Mouse (Mus musculus): ENCODE data around the gene Zcchc14.
"Not testable (repeated sequence)": the region's sequence is repeated elsewhere in the genome, so short reads cannot be mapped to it uniquely, and the experiment has no call there.

Gene Zcchc14

GRCm38 (mm10) chr8:121652774-121653323 lies at the start of gene Zcchc14:
Gene Zcchc14, minus strand, starts transcription at chr8:121652901.
- DNase-seq (ENCODE audit: low read depth, low spot score) = peak; percentile 7

- DNase-seq (ENCODE audit: low read depth, low spot score) = no peak
Measured at GRCm38 (mm10) chr8:121699936-121700335, 47.2 kb upstream of the Zcchc14 start.

GRCm38 (mm10) chr8:121698615-121699101 lies 46.0 kb upstream of the Zcchc14 start:
- DNase-seq (ENCODE audit: low read depth, low spot score) = no peak

- no peak for DNase-seq (ENCODE audit: low read depth, low spot score)
Measured at GRCm38 (mm10) chr8:121697735-121698614, 45.3 kb upstream of the Zcchc14 start.

- no peak for DNase-seq (ENCODE audit: low read depth, low spot score)
Measured at GRCm38 (mm10) chr8:121695585-121696184, 43.0 kb upstream of the Zcchc14 start.

- DNase-seq (ENCODE audit: low read depth, low spot score) = peak; percentile 31
Measured at GRCm38 (mm10) chr8:121694453-121694852, 41.8 kb upstream of the Zcchc14 start.

- DNase-seq (ENCODE audit: low read depth, low spot score) = no peak
Measured at GRCm38 (mm10) chr8:121688496-121688895, 35.8 kb upstream of the Zcchc14 start.

- DNase-seq (ENCODE audit: low read depth, low spot score) = no peak
Measured at GRCm38 (mm10) chr8:121687455-121688161, 34.9 kb upstream of the Zcchc14 start.

- peak; percentile 21 for DNase-seq (ENCODE audit: low read depth, low spot score)
Measured at GRCm38 (mm10) chr8:121685419-121685818, 32.7 kb upstream of the Zcchc14 start.

- DNase-seq (ENCODE audit: low read depth, low spot score) = no peak
Measured at GRCm38 (mm10) chr8:121683083-121683832, 30.6 kb upstream of the Zcchc14 start.

- DNase-seq (ENCODE audit: low read depth, low spot score) = no peak
Measured at GRCm38 (mm10) chr8:121681457-121681856, 28.8 kb upstream of the Zcchc14 start.

- DNase-seq (ENCODE audit: low read depth, low spot score) = no peak
Measured at GRCm38 (mm10) chr8:121680896-121681295, 28.2 kb upstream of the Zcchc14 start.

- no peak for DNase-seq (ENCODE audit: low read depth, low spot score)
Measured at GRCm38 (mm10) chr8:121678696-121679095, 26.0 kb upstream of the Zcchc14 start.

- DNase-seq (ENCODE audit: low read depth, low spot score) = no peak
Measured at GRCm38 (mm10) chr8:121675701-121676100, 23.0 kb upstream of the Zcchc14 start.

GRCm38 (mm10) chr8:121675161-121675560 lies 22.5 kb upstream of the Zcchc14 start:
- no peak for DNase-seq (ENCODE audit: low read depth, low spot score)

- DNase-seq (ENCODE audit: low read depth, low spot score) = no peak
Measured at GRCm38 (mm10) chr8:121674524-121674923, 21.8 kb upstream of the Zcchc14 start.

- no peak for DNase-seq (ENCODE audit: low read depth, low spot score)
Measured at GRCm38 (mm10) chr8:121673917-121674316, 21.2 kb upstream of the Zcchc14 start.

- DNase-seq (ENCODE audit: low read depth, low spot score) = no peak
Measured at GRCm38 (mm10) chr8:121673153-121673552, 20.5 kb upstream of the Zcchc14 start.

GRCm38 (mm10) chr8:121669208-121669607 lies 16.5 kb upstream of the Zcchc14 start:
- DNase-seq (ENCODE audit: low read depth, low spot score) = no peak

- peak; percentile 30 for DNase-seq (ENCODE audit: low read depth, low spot score)
Measured at GRCm38 (mm10) chr8:121668553-121668952, 15.9 kb upstream of the Zcchc14 start.

GRCm38 (mm10) chr8:121667936-121668500 lies 15.3 kb upstream of the Zcchc14 start:
- DNase-seq (ENCODE audit: low read depth, low spot score) = not testable (repeated sequence)

Data from CD4-positive helper T cell, adult 2 months (primary cell).